Mouse (Mus musculus) frontal cortex, adult (tissue): ENCODE results near the gene Cnot2.
"Not testable (repeated sequence)": the region's sequence is repeated elsewhere in the genome, so short reads cannot be mapped to it uniquely, and the experiment has no call there.

Experiments
- ATAC-seq: cut with Nextera tagmentation; 2 replicates; pipeline ENCODE4 v1.9.2; 2017; ENCODE audit warnings: mild to moderate bottlenecking, moderate library complexity, mixed read lengths; ENCODE audit not compliant: low TSS enrichment

Gene Cnot2

DNA sequence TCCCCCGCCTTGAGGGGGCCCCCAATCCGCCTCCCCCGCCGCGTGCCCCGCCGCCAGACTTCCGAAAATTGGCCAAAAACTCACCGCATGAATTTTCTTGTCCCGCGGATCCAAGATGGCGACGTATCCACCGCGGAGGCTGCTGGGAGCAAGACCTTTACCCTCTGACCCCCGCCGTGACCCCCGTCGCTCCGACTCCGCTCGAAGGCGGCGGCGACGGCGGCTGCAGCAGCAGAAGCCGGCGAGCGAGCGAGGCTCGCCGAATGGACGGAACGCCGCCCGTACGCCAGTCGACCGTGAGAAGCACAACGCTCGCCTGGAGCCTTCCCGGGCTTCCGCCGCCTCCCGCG, at the start of gene Cnot2:
Cnot2 (minus strand) TSS at position 143 of the 350 bp plus-strand sequence.
- ATAC-seq: peak; percentile 90

DNA sequence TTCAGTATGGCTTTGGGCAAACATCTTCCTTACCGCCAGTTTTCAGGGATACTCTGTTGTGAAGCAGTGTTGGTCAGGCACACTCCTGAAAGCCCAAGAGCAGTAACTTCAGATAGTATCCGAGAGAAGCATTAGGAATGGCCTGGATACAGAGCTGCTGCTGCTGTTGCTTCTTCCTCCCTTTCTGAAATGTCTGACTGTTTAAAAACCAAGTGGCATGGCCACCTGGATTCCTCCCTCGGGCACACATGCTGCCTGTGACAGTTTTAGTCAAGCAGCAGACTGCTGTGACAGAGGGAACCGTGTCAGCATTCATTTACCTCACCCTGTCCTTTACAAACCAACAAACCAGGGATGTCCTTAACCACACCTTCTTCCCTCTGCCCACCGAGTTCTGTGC, 47.6 kb upstream of the Cnot2 start:
- ATAC-seq: peak; percentile 77

DNA sequence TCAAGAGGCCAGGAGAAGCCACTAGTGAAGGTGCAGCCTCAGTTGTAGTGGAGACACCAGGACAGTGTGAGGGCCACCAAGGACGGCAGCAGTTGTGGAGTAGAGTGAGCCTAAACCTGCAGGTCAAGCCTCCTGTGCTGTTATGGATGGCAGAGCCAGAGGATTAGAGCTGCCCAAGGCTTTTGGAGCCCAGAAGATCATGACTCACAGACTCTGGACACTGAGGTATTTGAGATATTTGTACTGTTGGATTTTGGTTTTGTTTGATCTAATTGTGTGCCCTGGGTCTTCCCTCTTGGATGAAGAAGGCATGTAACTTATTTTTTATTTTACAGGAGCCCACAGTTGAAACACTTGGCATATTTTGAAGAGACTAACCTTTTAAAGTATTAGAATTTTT, 44.7 kb upstream of the Cnot2 start:
- ATAC-seq: no peak

DNA sequence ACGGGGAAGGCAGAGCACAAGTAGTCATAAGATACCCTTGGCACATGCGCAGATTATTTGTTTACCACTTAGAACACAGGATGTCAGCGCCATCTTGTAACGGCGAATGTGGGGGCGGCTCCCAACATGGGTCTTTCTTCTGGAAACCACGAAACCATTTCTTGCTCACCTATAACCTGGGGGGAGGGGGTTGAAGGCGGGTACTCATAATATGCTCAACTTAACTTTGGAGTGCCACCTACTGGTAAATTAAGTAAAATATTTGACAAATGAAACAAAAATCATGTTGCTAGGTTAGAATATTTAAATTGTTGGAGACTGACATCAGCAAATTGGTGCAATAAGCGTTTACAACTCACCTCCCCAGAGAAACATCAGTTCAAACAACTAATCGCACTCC, 31.9 kb upstream of the Cnot2 start:
- not testable (repeated sequence) for ATAC-seq

DNA sequence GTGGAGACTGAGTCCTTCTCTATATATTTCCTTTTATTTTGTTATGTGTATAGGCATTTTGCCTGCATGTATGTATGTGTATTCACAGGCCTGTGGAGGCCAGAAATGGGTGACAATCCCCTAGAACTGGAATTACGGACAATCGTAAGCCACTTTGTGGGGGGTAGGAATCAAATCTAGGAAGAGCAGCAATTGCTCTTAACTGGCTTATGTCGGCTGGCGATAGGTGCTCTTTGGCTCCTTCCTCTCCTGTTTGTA, 23.5 kb upstream of the Cnot2 start:
- no peak for ATAC-seq

DNA sequence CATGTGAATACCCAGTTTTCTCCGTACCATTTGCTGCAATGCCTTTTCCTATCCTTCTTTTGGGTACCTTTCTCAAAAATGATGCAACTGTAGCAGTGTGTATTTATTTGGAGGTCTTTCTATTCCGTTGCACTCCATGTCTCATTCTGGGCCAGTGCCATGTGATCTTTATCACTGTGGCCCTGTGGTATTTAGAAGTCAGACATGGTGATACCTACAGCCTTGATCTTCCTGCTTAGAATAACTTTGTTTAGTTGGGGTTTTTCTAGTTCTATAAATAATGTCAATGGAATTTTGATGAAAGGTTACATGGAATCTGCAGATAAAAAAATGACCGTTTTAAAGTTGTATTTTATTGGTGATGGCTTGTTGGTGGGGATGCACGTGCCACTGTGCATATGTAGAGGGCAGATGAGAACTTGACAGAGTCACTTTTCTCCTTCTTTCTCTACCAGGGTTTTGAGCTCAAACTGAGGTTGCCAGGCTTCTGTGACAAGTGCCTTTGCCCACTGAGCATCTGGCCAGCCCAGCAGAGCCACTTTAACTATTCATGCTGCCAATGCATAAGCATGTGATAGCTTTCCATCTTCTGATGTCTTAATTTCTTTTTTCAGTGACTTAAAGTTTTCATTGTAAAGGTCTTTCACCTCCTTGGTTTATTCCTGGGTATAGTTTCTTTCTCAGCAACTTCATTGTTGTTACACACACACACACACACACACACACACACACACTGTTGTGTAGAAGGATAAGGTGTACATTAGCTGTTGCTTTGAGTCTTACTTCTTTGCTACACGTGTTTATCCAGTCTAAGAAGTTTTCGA, 23.0 kb upstream of the Cnot2 start:
- no peak for ATAC-seq

DNA sequence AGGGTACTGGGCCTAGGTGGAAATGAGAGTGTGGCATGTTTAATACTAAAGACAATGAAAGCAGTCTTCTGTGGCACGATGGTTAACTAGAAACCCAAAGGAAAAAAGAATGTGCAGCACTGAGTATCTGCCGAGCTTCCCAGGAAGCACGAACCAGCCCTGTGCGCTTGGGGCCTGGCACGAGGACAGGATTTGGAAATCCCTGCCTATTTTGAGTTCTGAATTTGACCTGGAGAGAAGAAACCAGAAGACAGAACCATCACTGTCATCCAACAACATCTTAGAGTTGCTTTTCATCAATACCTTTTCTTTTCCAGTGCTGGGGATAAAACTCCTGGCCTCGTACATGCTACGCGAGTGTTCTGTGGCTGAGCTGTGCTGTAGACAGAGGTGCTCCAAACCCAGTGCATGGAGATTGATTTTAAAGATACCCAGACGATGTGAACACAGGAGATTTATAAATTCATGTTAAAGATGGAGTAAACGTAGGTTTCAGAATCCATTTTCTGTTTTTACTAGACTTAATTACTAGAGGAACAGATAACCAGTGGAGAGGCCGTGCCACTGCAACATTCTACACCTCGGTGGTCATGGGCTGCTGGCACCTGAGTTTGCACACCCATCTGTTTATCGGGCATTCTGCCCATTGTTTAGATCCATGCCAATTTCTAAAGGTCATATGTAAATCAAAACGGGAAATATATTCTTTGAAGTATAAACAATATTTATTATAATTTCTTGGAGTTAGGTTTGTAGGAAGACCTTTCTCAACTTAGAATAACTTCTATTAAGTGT, 17.9 kb upstream of the Cnot2 start:
- ATAC-seq: no peak

DNA sequence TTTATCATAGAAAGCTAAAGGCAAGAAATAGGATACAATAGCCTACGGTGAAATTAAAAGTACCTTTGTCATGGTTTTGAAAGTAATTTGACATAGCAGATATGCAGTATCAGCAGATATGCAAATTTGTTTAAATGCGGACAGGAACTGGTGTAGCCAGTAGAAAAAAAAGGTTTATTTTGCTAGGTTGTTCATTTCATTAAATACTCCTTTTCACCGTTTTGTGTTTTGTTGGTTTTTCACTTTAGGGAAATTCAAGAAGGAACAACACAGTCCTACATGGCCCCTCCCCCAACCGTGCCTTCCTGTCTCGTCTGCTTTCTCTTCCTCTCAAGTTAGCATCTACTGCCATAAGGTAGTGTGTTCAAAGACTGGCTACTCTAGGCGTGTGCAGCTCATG, 1.4 kb upstream of the Cnot2 start:
- ATAC-seq: no peak

DNA sequence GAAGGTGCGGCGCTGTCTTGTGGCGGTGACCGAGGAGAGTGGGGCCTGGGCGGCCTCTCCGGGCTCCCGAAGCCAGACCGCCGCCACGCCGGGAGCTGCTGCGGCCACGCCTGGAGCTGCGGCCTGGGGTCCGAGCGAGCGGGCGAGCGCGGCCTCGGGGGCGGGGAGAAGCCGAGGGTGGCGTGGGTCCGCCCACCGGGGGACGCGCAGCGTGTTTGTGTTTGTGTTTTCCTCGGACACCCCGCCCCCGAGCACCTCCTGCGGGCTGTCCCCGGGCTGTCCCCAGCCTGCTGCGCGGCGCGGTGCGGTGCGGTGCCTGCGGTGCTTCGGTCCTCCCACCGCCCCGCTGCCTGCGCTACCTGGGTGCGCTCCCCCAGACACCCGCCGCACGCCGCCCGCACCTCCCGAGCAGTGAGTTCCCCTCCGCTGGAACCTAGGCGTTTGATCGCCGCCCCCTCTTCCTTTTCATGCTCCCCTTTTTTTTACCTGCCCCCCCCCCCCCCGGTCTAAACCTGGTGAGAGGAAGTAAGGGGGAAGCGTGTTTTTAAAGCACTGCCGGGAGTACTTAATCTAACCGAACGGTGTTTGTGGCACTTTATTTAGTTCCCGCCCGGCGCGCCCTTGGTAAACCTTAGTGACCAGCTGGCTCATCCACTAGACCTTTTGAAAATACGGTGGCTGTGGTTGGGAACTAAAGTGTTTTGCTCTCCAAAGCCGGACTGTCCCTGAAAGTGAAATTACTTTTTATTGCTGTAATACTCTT, 589 bp upstream of the Cnot2 start:
- peak; percentile 68 for ATAC-seq

DNA sequence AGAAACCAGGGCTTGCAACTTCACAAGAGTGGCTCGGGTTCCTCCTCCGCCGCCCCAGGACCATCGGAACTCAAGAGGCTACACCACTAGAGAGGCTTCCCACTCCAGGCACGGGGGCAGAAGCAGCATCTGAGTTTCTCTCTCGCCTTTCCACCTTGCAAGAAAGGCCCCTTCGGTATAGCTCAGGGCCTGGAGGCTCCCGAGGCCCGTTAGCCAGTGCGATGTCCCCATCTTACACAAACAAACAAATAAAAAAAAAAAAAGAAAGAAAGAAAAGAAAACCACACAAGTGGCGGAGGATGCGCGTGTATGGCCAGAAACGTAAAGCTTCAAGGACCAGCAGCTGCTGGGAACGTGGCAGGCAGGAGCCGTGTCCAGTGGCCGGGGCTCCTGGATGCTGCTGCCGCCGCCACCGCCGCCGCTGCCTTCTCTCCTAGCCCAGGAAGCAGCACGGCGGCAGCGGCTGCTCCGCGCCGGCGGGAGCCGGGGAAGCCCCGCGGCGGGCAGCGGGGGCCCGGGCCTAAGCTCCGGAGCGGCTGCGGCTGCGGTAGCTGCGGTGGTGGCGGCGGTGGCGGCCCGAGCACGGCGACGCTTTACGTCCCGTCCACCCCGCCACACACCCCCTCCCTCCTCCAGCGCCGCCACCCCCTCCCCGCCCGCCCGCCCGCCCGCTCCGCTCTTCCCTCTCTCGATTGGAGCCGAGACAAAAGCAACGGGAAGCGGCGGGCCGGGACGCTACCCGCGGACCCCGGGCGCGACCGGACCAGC, 536 bp downstream of the Cnot2 start:
- ATAC-seq: peak; percentile 39

DNA sequence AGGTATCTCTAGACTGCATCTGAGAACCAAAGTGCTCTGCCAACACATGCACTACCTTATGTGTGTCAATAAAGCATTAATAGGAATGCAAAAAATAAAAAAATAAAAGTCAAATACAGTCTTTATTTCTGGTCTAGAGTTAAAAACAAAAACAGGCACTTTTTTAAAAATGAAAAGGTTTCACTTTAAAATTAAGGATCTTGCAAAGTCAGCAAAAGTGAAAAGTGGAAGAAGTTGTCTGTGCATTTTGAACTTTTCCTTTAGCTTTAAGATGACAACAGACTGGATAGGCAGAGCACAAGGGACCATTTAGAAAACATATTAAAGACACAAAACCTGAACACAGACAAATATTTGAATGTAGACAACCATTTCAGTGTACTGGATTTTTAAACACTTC, 1.8 kb downstream of the Cnot2 start:
- ATAC-seq: no peak

DNA sequence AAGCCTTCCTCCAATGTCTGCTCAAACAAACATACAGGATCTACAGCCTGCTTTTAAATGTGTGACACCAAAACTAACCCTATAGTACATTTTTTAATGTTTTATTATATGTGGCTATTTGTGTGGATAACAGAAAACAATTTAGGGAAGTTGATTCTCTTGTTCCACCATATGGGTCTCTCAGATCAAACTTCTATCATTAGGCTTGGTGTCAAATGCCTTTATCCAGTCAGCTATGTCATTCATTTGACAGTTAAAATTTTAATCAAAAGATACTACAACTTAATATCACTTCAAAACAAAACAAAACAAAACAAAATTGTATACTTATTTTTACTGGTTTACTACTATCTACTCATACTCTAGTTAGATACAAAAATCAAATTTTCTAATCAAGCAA, 2.9 kb downstream of the Cnot2 start:
- no peak for ATAC-seq

DNA sequence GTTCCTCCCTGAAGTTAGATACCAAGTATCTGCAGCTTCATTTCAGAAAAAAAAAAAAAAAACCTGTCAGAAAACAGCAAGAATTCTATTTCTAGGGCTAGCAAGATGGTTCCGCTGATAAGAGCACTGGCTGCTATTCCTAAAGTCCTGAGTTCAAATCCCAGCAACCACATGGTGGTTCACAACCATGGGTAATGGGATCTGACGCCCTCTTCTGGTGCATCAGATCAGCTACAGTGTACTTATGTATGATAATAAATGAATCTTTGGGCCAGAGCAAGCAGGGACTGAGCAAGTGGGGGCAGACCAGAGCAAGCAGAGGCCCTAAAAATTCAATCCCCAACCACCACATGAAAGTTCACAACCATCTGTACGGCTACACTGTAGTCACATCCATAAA, 4.1 kb downstream of the Cnot2 start:
- no peak for ATAC-seq

DNA sequence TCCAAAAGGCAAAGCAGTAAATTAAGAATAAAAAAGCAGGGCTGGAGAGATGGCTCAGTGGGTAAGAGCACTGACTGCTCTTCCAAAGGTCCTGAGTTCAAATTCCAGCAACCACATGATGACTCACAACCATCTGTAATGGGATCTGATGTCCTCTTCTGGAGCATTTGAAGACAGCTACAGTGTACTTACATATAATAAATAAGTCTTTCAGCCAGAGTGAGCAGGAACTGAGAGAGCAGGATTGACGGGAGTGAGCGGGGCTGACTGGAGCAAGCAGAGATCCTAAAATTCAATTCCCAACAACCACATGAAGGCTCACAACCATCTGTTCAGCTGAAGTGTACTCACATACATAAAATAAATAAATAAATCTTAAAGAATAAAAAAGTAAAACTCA, 5.2 kb downstream of the Cnot2 start:
- ATAC-seq: not testable (repeated sequence)

DNA sequence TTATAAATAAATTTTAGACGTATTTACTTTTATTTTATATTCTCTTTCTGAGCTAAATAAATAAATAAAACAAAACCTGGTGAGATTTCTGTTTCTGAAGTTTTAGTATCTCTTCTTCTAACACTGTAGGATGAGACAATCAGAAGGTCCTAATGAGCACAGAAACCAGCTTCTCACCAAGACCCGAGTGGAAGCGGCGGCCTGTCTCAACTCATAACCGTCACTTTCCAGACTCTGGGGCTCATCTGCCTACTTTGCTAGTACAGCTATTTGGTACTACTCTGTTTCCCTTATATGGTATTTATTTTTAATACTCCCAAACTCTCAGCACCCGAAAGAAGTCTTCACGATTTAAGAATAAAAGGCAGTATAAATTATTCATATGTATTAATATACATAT, 10.8 kb downstream of the Cnot2 start:
- ATAC-seq: no peak

DNA sequence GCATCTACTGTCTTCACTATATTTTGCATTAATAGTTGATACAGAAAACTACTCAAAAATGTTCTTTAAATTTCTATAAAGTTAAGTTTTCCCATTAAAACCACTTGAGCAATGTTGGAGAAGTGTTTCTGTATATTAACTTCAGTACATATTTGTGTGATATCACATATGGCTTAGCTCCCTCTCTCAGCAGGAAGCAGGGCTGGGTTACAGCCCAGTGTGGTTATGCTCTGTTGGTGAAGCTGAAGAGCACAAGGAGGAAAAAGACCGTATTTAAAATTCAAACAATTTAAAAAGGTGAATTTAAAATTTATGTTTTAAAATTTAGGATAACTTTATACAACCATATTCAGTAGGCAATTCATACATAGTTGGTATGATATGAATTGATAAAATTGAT, 12.8 kb downstream of the Cnot2 start:
- ATAC-seq: no peak

DNA sequence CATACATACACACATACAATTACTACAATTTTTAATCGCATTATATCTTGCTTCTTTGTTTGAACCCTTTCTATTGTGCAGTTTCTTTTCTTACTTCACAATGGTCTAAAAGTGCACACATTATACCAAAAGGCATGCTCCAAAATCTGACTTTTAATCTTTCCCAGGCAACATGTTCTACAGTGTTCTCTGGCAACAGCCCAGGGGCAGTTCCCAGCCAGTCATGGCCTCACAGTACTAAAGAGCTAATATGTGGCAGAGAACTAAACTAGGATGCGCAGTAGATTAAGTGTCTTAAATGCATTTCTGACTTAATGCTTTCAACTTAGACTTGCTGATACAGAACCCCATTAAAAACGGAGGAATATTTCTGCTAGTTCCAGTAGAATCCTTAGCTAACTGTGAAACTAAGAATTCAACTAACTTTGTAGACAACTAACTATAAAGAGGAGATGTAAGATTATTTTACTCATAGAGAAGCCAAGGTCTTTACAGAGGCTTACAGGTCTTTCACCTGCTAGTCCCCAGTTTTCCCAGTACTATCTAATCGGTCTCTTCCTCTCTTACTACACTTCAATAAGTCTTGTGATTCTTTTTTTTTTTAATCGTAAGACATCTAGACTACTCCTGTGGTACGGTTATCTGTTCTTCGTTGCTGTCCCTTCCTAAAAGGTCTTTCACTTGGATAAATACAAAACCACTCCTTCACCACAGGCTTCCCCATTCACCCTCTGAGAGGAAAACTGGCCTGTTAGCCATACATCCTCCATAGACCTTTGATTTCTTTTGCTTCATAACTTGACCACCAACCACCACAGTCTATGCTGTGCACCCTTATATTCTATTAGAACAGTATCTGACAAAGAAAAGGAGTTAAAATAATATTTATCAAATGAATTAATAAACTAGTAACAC, 13.6 kb downstream of the Cnot2 start:
- ATAC-seq: no peak

DNA sequence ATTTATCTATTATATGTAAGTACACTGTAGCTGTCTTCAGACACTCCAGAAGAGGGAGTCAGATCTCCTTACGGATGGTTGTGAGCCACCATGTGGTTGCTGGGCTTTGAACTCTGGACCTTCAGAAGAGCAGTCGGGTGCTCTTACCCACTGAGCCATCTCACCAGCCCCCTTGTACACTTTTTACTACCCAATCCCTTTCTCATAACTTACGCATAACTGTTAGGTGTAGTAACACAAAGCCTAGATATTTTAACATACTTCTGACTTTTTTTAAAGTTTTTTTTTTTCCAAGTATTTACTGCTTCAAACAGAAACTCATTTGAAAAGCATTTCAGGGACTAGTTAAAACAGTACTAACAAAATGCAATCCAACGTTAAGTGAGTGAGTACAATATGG, 14.8 kb downstream of the Cnot2 start:
- not testable (repeated sequence) for ATAC-seq

DNA sequence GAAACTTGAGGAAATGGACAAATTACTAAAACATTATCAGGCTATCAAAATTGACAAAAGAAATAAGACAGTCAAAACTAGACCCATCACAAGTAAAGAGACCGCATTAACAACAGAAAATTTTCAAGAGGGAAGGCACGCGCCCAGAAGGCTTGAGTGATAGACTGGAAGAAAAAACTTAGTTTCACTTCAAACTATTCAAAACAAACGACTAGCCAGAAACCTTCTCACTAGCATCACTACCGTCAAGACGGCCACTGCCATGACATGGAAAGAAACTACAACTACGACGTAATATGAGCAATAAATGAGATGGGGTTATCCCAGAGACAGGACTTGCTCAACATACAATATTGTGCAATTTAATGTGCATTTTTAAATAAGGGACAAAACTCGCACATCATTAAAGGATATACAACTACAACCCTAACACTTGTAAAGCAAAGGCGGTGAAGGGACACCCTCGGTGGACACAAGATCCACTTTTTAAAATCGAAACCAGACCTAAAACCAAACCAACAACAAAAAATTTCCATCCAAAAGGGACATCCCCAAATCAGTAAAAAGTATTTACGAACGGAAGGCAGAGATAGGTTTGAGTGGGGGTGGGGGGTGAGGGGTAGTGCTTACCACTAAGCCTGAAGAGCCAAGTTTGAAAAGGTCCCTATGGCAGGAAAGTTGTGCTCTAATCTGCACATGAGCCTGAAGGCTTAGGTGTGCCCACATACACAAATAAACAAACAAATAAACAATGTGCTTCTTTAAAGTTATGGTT, 16.3 kb downstream of the Cnot2 start:
- no peak for ATAC-seq
